Mouse (Mus musculus): ENCODE data around the gene Eif2s2.

DNA sequence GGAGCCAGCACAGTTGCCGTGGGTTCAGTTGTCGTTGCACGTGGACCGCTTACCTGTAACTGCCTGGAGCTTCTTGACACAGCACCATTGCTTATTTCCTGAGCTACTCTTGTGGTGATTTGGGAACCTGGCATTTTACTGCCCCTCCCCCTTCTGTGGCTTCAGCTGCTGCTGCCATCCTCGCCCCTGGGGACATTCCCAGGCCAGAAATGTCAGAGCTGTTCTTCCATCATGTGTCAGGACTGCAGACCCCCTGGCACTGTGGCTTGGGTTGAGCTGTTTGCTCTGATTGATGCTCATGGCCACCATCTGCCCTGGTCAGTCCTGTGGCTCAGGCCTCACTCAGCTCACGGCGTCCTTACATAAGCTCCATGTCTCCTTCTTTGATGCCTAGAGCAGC, 28.2 kb upstream of the Eif2s2 start:
- TF ChIP-seq CTCF (conservative IDR thresholded peaks at IDR 0.05 in 1 of 2, IDR thresholded peaks at IDR 0.05 in 1 of 2; ENCODE audit: low read depth in 2 of 2, low read length in 2 of 2) (no peak), EP300 (IDR thresholded peaks at IDR 0.05; ENCODE audit: low read length) (no peak), MEF2A (IDR thresholded peaks at IDR 0.05; ENCODE audit: borderline replicate concordance, low read depth, low read length) (no peak), ELF1 (IDR thresholded peaks at IDR 0.05; ENCODE audit: low read depth, low read length) (no peak), E2F4 (IDR thresholded peaks at IDR 0.05; ENCODE audit: insufficient replicate concordance, low read depth, low read length) (no peak), POLR2A (IDR thresholded peaks at IDR 0.05; ENCODE audit: low read depth, low read length) (no peak), PAX5 (IDR thresholded peaks at IDR 0.05; ENCODE audit: low read length) (no peak), TCF12 (IDR thresholded peaks at IDR 0.05; ENCODE audit: low read depth, low read length) (no peak), ZMIZ1 (IDR thresholded peaks at IDR 0.05; ENCODE audit: low read depth, low read length) (no peak)
